Mouse (Mus musculus) stomach, postnatal 0 days (tissue): ENCODE results near the gene Elmod2. TPM values are rescaled to one million over a fixed set of nuclear protein-coding genes. Genes with fewer than 3 reads are reported as not detected.

Experiments
- ATAC-seq: fragments of 200-750 bp; cut with Nextera tagmentation; 2 replicates; pipeline ENCODE4 v1.8.0; 2017; ENCODE audit not compliant: low FRiP score, low TSS enrichment
- DNase-seq: peaks from one replicate; pipeline ENCODE4 v3.0.0-alpha.2; 2016; ENCODE audit warnings: low spot score
- H3K27ac ChIP-seq: fragments of 300-500 bp; sonication (generic); replicated peaks from 2 replicates; pipeline ENCODE4 v1.5.1; 2014; ENCODE audit warnings: mild to moderate bottlenecking, control low read depth
- H3K27me3 ChIP-seq: fragments of 300-500 bp; sonication (generic); 2 replicates; pipeline ENCODE4 v1.6.1; 2014; ENCODE audit warnings: low read length; ENCODE audit not compliant: control insufficient read depth, insufficient read depth
- H3K36me3 ChIP-seq: fragments of 300-500 bp; sonication (generic); 2 replicates; pipeline ENCODE4 v1.6.1; 2014; ENCODE audit warnings: low read length, mixed read lengths; ENCODE audit not compliant: control insufficient read depth, insufficient read depth
- H3K4me1 ChIP-seq: fragments of 300-500 bp; sonication (generic); replicated peaks from 2 replicates; pipeline ENCODE4 v1.6.1; 2014; ENCODE audit warnings: antibody characterized with exemption; ENCODE audit not compliant: control insufficient read depth, insufficient read depth
- H3K4me2 ChIP-seq: fragments of 300-500 bp; sonication (generic); replicated peaks from 2 replicates; pipeline ENCODE4 v1.6.1; 2014; ENCODE audit warnings: low read depth, mild to moderate bottlenecking, control low read depth, moderate library complexity
- H3K4me3 ChIP-seq: fragments of 300-500 bp; sonication (generic); 2 replicates; pipeline ENCODE4 v1.5.1; 2014; ENCODE audit warnings: low read depth, low read length, control low read depth
- H3K9ac ChIP-seq: fragments of 300-500 bp; sonication (generic); 2 replicates; pipeline ENCODE4 v1.6.1; 2014; ENCODE audit warnings: mild to moderate bottlenecking, low read length, control low read depth, mixed read lengths
- H3K9me3 ChIP-seq: fragments of 300-500 bp; sonication (generic); 2 replicates; pipeline ENCODE4 v1.6.1; 2016; ENCODE audit warnings: low read length; ENCODE audit not compliant: control insufficient read depth
- CTCF ChIP-seq: IDR thresholded peaks from 2 replicates; pipeline ENCODE4 v1.5.1; 2016; ENCODE audit warnings: antibody characterized with exemption, low read depth, mild to moderate bottlenecking, moderate library complexity
- EP300 ChIP-seq: optimal IDR thresholded peaks from 2 replicates; pipeline ENCODE3; 2016; ENCODE audit warnings: antibody characterized with exemption
- WGBS: fragments of 180-500 bp; shearing (Covaris S2); extraction: QIAGEN DNeasy Blood & Tissue Kit; methylation state at CpG from one replicate; pipeline ENCODE4 v1.1.7; 2014; 5-methylcytosine and 5-hydroxymethylcytosine counted together
- polyA plus RNA-seq: library from polyadenylated mRNA; unstranded; fragments of >200 nt; fragmentation: Nextera tagmentation; extraction: Ambion mirVana; gene quantifications from 2 replicates; pipeline ENCODE4 v1.2.1, GENCODE M21; 2015

The Elmod2 gene
- polyA plus RNA-seq, result 6.5 and 7.3 TPM in 2 replicates

DNA sequence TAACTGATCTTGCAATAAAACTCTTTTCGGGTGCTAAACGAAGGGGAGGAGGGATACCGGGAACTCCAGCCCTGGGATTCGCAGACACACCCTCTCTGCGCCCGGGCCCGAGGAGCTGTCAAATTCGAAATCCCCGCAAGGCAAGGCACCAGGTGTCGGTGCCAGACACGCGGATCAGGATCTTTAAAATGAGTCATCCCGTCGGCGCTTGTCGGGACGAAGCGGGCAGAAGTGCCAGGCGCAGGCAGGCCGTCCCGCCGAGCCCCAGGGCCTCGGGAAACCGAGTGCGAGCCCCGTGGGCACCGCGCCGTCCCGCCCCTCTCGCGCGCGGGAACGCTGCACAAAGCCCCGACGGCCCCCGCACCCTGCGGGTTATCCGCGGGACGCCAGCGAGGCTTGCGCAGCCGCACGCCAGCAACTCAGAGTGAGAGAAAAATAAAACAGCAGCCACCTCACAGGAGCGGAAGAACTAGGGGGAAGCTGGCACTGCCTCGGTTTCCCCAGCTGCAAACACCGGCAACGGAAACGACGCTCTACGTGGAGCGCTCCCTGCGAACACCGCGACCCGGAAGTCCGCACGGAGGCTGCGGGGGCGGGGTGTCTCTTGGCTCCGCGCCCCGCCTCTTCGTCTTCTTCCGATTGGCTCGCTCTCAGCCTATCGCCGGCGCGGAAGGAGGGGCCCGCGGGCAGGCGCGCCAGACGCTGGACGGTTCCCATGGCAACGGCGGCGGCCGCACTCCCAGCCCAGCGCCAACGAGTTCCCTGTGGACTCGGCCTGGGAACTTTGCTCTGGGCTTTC lies at the start of gene Elmod2:
Gene Elmod2, minus strand, starts transcription at position 588 of the 799 bp plus-strand sequence.
- Histone ChIP-seq H3K4me3 (peak within 1 kb of the TSS; percentile 91), H3K4me1 (no peaks in the 10 kb centered on the region), H3K4me2 (peak within 1 kb of the TSS; percentile 95), H3K27me3 (no peaks in the 10 kb centered on the region), H3K9ac (peak within 1 kb of the TSS; percentile 85), H3K36me3 (peaks cover 3% of the 10 kb centered on the region; the same call in 1 of the 2 replicates), H3K27ac (peak within 1 kb of the TSS; percentile 88), H3K9me3 (no peaks in the 10 kb centered on the region)
- under 1% methylated on average over 84 of the region's 85 CpGs for WGBS
- ATAC-seq (peak; percentile 100), DNase-seq (peak; percentile 98)
- TF ChIP-seq CTCF (no peak), EP300 (no peak)

DNA sequence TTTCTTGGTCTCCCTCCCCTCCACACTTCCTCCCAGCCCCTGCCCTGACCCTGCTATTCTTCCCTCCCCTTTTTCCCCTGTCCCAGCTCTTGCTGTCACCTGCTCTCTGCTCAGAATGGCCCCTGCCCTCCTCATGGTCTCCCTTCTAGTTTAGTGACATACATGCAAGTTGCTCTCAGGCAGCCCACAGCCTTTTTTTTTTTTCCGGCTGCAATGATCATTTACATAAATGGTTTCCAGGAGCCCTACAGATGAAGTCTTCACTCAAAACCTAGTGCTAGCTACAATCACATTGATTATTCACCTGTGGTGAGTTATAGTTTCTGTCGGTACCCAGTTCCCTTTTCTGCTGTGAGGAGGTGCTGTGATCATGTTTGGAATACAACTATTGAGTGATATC lies 48.7 kb upstream of the Elmod2 start:
- ATAC-seq (no peak), DNase-seq (no peak)
- 76% methylated on average over 2 of the region's 2 CpGs for WGBS
- Histone ChIP-seq H3K36me3 (no peaks in the 10 kb centered on the region), H3K4me3 (no peak overlapping the region), H3K9ac (no peak overlapping the region), H3K4me1 (no peaks in the 10 kb centered on the region), H3K4me2 (no peak overlapping the region), H3K27ac (no peak overlapping the region), H3K27me3 (no peaks in the 10 kb centered on the region), H3K9me3 (no peaks in the 10 kb centered on the region)
- TF ChIP-seq CTCF, result no peak
- no peak for TF ChIP-seq EP300

- Histone ChIP-seq H3K36me3 (no peaks in the 10 kb centered on the region), H3K9ac (no peak overlapping the region), H3K4me2 (no peak overlapping the region), H3K4me3 (no peak overlapping the region), H3K27me3 (no peaks in the 10 kb centered on the region), H3K27ac (no peak overlapping the region), H3K4me1 (no peaks in the 10 kb centered on the region), H3K9me3 (no peaks in the 10 kb centered on the region)
- TF ChIP-seq CTCF, result no peak
- no peak for TF ChIP-seq EP300
- 59% methylated on average over 4 of the region's 4 CpGs for WGBS
- ATAC-seq, result no peak
- DNase-seq, result no peak
These were observed 47.9 kb upstream of the Elmod2 start for GRCm38 (mm10) chr8:83380141-83380540.

DNA sequence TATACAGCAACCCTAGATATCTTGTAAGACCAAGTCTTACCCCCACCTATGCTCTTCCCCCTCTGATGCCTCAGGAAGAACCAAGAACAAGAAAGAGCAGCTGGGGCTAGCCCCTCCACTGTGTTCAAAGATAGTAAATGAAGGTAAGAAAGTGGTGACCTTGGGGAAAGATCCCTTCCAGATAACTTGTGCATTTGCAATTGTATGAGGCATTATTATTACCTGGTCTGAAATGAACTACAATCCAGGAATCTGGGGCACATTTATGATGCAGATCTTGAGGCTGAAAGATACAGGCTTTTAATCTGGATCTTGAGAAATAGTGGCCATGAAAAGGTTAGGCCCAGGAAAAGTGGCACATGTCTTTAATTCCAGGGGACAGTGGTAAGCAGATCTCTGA lies 44.9 kb upstream of the Elmod2 start:
- Histone ChIP-seq H3K9me3 (no peaks in the 10 kb centered on the region), H3K27ac (no peak overlapping the region), H3K4me2 (no peak overlapping the region), H3K9ac (no peak overlapping the region), H3K27me3 (no peaks in the 10 kb centered on the region), H3K4me3 (no peak overlapping the region), H3K36me3 (no peaks in the 10 kb centered on the region), H3K4me1 (no peaks in the 10 kb centered on the region)
- TF ChIP-seq CTCF (no peak), EP300 (no peak)
- ATAC-seq, result no peak
- DNase-seq, result no peak

GRCm38 (mm10) chr8:83363156-83363769 lies 31.0 kb upstream of the Elmod2 start:
- no peak overlapping the region for H3K27ac ChIP-seq
- H3K9me3 ChIP-seq, result no peaks in the 10 kb centered on the region
- H3K36me3 ChIP-seq, result no peaks in the 10 kb centered on the region
- H3K27me3 ChIP-seq, result no peaks in the 10 kb centered on the region
- H3K4me3 ChIP-seq, result no peak overlapping the region
- DNase-seq, result no peak
- no peak for ATAC-seq
- H3K4me2 ChIP-seq, result no peak overlapping the region
- WGBS, result 60% methylated on average over 7 of the region's 7 CpGs
- H3K4me1 ChIP-seq, result no peaks in the 10 kb centered on the region
- H3K9ac ChIP-seq, result no peak overlapping the region
- TF ChIP-seq EP300 (no peak), CTCF (no peak)

DNA sequence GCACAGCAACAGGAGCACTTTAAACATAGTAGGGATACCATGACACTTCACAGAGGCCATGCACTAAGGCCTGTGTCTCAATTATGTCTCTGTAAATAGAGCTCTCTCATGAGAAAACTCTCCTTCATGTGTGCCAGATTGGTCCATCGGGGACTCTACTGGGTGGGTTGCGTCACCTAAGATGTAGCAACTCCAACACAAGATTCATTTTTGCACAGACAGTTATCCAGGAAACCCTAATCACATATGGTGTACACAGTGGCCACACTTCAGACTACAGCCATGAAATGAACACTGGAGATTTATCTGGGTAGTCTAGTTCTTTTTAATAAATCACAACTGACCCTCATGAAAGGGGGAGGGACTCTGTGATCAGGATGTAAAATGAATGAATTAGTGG lies 19.0 kb upstream of the Elmod2 start:
- no peaks in the 10 kb centered on the region for H3K9me3 ChIP-seq
- H3K9ac ChIP-seq, result no peak overlapping the region
- H3K4me1 ChIP-seq, result no peaks in the 10 kb centered on the region
- ATAC-seq (no peak), DNase-seq (no peak)
- H3K4me2 ChIP-seq, result no peak overlapping the region
- H3K36me3 ChIP-seq, result no peaks in the 10 kb centered on the region
- H3K27me3 ChIP-seq, result no peaks in the 10 kb centered on the region
- no peak overlapping the region for H3K27ac ChIP-seq
- H3K4me3 ChIP-seq, result no peak overlapping the region
- WGBS, result 93% methylated on average over 2 of the region's 2 CpGs
- TF ChIP-seq EP300 (no peak), CTCF (no peak)
